Mouse (Mus musculus) olfactory bulb, adult 2 months (tissue): ENCODE measurements at regions not wholly inside any gene's neighbourhood (a gene's known extent, or its start where the extent isn't known, plus 50 kb on each side); places are given as distances from the start of the nearest gene placed in this dataset.

Source experiments
- CTCF ChIP-seq: fragments of 200-500 bp; IDR thresholded peaks from 2 replicates; pipeline ENCODE4 v1.5.1; 2012; ENCODE audit warnings: low read depth, mild to moderate bottlenecking, low read length, moderate library complexity; ENCODE audit not compliant: insufficient read depth
- POLR2A ChIP-seq: fragments of 200-500 bp; IDR thresholded peaks from 2 replicates; pipeline ENCODE4 v1.6.1; 2012; ENCODE audit warnings: mild to moderate bottlenecking, low read depth, low read length, moderate library complexity; ENCODE audit not compliant: insufficient read depth

DNA sequence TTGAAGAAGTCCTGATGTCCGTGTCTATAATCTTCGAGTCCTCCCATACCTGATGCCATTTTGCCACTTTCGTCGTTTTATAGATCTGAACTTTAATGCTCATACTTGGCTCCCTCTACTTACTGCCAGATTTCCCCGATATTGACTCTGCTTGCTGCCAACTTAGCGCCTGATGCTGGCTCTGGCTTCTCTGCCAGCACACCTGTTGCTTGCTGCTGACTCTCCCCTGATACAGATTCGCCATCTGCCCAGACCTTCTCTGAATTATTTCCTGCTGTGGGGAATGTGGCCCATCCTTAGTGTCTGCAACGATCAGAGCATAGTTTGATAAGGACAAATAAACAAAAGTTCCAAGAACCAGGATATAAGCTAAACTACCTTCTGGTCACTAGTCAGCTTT, 173.3 kb upstream of the Ptbp2 start:
- TF ChIP-seq CTCF (no peak), POLR2A (no peak)
